Mouse (Mus musculus): ENCODE results near the gene Rasgrp2.
A peak's percentile ranks its signal among the peaks of the same experiment; 100 is the strongest.

The Rasgrp2 gene

DNA sequence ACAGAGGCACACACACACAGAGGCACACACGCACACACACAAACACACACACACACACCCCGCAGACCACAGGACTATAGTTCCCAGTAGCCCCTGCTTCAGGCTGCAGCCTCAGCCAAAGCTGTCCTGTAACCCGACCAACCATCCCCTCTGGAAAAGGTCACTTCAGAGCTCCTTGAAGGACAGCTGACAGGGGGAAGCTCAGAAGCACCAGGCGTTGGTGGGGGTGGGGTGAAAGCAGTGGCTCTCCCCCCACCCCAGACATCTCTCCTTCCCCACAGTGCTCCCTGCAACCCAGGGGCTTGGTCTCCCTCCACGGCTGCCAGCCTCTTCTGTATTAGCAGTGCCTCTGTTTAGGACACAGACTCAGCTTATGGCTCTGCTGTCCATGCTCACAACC is 15.7 kb upstream of the Rasgrp2 start:
- DNase-seq: no peak

DNA sequence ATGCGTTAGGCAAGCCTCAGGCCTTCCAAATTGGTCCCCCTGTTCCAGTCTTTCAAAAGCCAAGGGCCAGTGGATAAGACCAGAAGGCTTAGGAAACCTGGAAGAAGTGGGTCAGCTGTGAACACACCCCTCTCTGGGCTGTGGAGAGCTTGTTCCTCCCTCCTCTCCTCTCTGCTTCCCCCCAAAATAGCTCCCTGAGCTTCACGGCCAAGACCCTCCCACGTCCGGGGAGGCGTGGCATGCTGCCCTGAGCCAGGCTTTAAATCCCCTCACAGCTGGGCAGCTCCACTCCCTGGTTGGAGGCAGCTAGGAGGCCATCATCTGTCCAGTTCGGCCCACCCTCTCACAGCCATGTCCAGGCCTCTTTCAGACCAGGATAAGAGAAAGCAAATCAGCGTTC is 15.0 kb upstream of the Rasgrp2 start, which contains the start of gene Pygm:
Gene Pygm, plus strand, starts transcription at position 272 of the 400 bp plus-strand sequence.
- peak; percentile 90 for DNase-seq

DNA sequence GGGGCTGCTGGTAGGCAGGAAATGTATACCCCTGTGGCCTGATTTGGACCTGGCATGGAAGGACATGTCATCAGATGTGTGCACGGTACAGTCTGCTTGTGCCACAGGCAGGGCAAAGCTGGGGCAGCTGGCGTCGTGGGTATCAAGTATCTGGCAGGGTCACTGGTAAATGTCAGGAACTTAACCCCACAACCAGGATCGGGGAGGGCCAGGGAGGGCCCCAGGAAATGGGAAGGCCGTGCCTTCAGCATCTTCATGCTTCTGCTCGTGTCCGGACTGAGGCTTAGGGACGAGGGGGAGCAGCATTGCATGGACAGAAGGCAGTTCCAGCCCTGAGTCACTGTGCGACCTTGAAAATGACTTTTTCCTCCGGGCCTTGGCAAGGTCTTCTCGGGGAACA is 14.2 kb upstream of the Rasgrp2 start:
- DNase-seq: peak; percentile 31

- DNase-seq: no peak
Measured at GRCm38 (mm10) chr19:6385419-6385818, 13.7 kb upstream of the Rasgrp2 start.

DNA sequence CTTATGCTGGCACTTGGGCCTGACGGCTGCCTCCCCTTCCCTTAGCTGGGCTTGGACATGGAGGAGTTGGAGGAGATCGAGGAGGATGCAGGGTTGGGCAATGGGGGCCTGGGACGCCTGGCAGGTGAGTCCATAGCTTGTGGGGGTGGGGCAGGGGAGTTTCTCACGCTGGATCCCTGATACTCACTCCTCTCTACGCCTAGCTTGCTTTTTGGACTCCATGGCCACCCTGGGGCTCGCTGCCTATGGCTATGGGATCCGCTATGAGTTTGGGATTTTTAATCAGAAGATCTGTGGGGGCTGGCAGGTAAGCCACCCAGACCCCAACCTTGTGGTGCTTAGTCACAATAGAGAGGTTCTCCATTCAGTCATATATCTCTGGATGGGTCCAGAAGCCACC is 13.3 kb upstream of the Rasgrp2 start:
- DNase-seq: no peak

- no peak for DNase-seq
Measured at GRCm38 (mm10) chr19:6386234-6386633, 12.9 kb upstream of the Rasgrp2 start.

DNA sequence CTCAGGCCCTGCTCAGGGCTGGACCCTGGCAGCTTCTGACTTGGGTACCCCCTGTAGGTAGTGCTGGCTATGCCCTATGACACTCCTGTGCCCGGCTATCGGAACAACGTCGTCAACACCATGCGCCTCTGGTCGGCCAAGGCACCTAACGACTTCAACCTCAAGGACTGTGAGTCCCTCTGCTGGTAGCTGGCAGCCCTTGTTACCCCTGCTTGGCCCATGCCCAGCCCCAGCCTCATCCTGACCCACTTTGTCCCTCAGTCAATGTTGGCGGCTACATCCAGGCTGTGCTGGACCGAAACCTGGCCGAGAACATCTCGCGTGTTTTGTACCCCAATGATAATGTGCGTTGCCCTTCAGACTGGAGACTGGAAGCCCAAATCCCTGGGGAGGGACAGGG is 11.1 kb upstream of the Rasgrp2 start:
- DNase-seq: no peak

GRCm38 (mm10) chr19:6389803-6390202 is 9.3 kb upstream of the Rasgrp2 start:
- DNase-seq: no peak

DNA sequence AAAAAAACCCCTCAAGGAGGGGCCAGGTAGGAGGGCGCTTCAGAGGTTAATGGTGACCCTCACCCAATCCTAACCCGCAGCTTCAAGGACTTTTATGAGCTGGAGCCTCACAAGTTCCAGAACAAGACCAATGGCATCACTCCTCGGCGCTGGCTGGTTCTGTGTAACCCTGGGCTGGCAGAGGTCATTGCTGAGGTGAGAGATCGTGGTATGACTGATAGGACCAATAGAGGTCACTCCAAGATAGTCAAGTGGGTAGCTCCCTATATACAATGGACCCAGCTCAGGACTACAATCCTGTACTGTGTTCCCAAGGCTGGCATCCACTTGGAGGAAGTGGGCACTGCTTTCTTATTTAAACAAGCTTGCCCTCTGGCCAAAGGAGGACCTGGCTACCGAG is 8.9 kb upstream of the Rasgrp2 start:
- no peak for DNase-seq

- no peak for DNase-seq
Measured at GRCm38 (mm10) chr19:6392743-6393393, 6.3 kb upstream of the Rasgrp2 start.

DNA sequence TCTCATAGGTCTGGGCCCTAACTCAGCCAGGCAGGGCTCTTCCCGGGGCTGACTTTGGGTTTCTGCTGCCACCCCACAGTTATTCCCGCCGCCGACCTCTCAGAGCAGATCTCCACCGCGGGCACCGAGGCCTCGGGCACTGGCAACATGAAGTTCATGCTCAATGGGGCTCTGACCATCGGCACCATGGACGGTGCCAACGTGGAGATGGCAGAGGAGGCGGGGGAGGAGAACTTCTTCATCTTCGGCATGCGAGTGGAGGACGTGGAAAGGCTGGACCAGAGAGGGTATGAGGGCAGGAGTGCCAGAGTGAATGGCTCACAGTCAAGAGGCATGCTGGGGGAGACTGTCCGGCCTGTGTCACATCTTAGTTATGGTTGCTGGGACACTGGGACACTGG is 5.5 kb upstream of the Rasgrp2 start:
- DNase-seq: no peak

- DNase-seq: no peak
Measured at GRCm38 (mm10) chr19:6396237-6396636, 2.9 kb upstream of the Rasgrp2 start.

GRCm38 (mm10) chr19:6397582-6398249 is 1.4 kb upstream of the Rasgrp2 start:
- DNase-seq: no peak

- peak; percentile 88 for DNase-seq
Measured at GRCm38 (mm10) chr19:6398447-6399284, 474 bp upstream of the Rasgrp2 start.

GRCm38 (mm10) chr19:6400096-6401086 is 1.3 kb downstream of the Rasgrp2 start:
- DNase-seq: peak; percentile 61

DNA sequence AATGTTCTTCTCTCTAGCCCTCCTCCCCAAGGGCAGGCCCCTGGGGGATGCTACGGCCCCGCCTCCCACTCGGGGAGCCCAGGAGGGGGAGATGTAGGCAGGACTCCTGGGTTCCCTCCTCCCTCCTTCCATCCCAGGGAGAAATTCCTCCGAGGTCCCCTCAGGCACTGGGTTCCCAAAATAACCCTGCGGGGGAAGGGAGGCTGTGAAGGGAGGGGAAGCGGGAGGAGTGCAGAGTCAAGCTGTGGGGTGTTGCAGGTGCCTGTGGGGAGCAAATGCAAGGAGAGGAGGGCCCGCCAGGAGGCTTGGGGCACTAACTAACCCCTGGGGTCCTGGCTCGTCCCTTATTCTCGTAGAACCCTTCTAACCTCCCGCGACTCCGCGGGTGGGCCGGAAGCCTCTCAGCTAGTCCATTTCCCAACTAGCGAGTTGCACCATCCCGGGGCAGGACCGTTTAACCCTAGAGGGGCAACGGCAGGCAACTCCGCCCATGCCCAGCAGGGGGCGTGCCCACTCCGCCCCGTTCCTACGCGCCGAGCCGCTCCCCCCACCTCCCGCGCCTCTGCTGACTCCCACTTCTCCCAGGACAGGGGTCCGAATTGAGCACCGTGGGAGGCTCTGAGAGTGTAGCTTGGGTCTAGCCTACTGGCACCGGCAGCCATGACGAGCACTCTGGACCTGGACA is 2.1 kb downstream of the Rasgrp2 start:
- DNase-seq: peak; percentile 93

DNA sequence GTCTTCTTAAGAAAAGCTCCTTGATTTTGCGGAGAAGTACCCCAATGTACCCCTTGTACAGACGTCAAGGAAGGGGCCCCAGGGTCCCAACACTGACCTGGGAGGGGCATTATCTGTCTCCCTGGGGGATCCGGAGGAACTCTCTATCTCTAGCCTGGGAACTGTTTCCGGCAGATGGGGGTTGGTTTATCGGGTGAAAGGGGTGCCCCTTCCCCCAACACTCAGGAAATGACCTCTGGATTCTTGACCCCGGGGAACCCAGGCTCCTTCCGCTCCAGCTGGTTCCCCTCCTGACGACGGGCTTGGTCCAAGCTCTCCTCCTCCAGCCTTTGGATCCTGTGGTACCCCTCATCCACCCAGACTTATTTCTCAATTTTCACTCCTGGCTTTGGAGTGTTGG is 2.8 kb downstream of the Rasgrp2 start:
- peak; percentile 86 for DNase-seq

DNA sequence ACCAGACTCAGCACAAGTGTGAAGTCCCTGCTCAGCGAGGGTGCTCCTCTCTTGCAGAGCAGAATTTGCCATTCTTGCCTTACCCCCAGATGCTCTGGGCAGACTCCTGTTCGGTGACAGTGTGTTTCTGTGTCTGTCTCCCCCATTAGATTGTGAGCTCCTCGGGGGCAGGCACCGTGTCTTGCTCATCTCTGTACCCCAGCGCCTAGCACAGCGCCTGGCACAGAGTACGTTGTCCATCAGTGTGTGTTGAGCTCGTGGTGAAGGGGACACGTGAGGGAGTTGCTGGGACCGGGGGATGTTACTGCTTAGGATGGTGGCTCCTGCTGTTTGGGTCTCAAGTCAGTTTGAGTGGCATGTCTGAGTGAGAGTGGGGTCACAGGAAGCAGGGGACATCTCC is 4.7 kb downstream of the Rasgrp2 start:
- no peak for DNase-seq

GRCm38 (mm10) chr19:6405433-6405832 is 6.3 kb downstream of the Rasgrp2 start:
- DNase-seq: no peak

- DNase-seq: no peak
Measured at GRCm38 (mm10) chr19:6407109-6407508, 8.0 kb downstream of the Rasgrp2 start.

DNA sequence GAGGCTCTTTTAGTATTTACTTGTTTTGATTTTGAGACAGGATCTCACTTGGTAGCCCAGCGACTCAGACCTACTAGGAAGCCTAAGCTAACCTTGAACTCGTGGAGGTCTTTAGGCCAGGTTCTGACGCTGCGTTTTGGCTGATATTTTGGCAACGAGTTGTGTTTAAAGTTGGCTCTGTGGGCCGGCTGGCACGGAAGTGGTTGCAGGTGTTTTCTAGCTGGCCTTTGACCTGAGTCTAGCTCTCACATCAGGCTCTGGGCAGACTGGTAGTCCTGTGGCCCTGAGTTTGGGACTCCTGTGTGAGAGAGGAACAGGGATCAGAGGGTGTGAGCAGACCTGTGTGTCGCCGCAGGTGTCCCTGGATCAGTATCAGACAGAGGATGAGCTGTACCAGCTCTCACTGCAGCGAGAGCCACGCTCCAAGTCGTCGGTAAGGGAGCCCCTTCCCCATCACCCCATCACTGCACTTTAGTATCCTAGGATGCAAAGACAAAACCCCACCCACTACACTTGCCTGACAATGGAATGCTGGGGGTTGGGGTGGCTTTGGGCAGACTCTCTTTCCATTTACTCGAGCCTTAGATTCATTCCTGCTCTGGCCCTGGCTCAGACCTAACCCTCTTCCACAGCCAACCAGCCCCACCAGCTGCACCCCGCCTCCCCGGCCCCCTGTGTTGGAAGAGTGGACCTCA is 8.8 kb downstream of the Rasgrp2 start:
- no peak for DNase-seq

Measured in kidney, postnatal 10 days (tissue).